Mouse (Mus musculus) embryo, embryonic 11 days (tissue): ENCODE results near the gene Ubash3b.
A peak's percentile ranks its signal among the peaks of the same experiment; 100 is the strongest.

Experiments
- DNase-seq: peaks from one replicate; pipeline ENCODE4 v3.0.0-alpha.2; 2015

The Ubash3b gene

DNA sequence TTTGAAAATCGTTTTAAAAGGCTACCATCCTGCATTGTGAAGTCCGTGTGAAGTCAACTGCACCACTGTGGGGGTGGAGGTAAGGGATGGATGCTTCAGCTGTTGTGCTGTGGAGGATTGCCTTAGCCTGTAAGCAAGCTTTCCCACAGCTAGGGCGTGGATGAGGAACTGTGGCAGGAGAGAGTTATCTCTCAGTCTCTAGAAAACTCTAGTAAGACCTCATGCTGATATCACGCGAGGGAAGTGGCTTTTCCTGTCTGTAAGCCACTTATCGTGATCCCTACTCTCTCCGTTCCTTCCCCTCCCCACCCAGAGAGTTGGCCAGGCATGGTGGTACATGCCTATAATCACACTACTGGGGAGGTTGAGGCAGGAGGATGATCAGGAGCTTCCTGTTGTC lies 112.2 kb downstream of the Ubash3b start:
- no peak for DNase-seq

DNA sequence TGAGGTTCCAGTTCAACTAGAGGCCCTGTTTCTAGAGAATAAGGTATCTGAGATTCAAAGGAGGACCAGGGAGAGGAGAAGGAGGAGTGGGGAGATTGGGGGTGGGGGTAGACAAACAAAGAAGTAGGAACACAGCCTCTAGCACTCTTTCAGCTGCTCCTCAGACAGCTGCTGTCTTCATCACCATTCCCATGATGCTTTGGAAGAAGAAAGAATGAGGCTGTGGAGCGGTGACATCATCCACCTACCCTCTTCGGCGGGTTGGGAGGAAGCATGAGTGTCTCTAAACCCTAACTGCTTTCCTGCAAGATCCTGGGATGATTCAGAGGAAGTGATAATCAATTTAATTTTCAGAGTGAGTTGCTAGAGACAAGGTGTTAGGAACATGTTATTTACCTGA lies 112.7 kb downstream of the Ubash3b start:
- DNase-seq: no peak

DNA sequence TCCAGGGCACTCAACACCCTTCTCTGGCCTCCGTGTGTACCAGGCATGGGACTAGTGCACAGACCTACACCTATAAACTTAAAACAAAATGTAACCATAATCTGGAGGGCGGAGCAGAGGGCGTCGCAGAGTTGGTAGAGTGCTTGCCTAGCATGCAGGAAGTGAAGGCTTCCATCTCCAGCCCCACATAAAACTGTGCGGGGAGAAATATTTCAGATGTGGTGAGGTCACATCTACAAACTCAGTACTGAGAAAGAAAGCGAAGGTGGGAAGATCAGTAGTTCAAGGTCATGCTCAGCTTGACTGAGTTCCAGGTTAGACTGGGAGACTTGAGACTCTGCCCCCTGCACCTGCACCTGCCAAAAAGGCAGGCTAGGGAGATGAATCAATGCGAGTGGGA lies 113.3 kb downstream of the Ubash3b start:
- DNase-seq: no peak

DNA sequence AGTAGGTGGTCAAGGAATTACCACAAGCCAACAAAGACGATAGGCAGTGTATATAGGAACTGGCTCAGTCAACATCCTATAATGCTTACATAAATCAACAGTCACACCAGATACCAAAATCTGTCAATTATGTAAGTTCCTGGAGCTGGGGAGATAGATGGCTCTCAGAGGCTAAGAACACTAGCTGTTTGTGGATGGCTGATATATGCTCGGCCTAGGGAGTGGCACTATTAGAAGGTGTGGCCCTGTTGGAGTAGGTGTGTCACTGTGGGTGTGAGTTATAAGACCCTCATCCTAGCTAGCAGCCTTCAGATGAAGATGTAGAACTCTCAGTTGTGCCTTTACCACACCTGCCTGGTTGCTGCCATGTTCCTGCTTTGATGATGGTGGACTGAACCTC lies 113.8 kb downstream of the Ubash3b start:
- no peak for DNase-seq

DNA sequence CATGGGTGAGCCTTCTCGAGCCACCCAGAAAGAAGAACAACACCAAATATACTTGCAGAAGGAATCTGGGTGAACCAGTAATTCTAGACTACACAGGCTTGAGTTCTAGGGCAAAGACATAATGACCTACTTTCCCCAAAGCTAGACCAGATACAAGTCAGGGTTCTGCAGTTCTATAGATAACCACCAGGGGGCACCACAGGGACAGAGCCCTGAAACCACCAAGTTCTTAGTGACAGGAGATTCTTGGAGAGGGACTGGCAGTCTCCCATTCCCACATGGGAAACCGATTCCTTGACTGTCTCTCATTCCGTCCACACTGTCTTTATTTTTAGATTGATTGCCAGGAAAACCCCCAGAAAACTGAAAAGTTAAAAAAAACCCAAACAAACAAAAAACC lies 116.9 kb downstream of the Ubash3b start:
- DNase-seq: peak; percentile 73

DNA sequence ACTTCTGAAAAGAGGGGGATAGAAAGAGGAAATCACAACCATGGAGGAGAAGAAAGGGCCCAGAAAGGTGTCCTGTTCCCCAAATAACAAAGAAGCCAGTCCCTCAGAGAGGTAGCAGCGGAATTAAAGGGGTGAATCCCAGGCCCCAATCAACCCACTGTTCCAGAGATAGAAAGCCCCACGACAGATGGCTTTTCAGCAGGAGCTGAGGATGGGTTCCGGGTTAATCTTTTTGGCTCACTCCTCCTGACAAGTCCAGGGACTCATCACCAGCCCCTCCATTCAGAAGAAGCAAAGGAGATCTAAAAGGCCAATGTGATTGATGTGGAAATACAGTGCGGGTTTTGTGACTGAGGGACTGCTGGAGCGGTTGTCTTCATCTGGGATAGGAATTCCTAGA lies 117.9 kb downstream of the Ubash3b start:
- no peak for DNase-seq

DNA sequence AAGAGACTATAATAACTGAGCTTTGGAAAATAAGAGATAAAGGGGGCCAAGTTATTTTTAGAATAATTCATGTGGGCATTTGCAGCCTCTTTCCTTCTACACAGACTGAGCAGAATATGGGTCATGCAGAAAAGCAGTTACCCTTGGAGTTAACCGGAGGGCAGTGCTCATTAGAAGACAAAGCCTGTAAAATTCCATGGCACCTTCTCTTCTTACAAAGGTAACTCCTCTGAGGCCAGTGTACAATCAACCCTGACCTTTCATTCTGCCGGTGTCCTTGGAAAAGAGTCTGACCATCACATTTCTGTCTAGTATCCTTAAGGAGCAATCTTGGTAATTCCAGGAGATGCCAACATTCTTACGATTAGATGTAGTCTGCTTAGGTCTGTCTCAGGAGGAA lies 120.1 kb downstream of the Ubash3b start:
- DNase-seq: no peak

DNA sequence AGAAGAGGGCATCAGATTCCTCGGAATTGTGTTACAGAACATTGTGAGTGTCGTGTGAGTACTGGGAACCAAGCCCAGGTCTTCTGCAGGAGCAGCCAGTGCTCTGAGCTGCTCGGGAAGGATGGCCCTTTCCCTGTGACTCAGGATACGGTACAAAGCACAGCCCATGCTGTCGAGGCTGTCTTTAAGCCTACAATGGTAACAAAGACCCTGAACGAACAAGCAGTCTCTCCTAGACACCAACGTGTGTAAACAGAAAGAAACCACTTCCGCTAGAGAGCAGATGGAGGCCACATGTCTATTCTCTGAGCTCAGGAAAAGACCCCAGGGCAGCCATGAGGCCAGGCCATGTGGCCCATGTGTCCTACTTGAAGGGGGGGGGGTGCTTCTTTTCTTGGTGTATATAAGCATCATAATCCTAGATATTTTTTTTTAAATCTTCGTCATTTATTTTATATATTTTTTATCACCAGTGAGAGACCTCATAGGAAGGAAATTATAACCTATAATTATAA lies 123.3 kb downstream of the Ubash3b start:
- DNase-seq: peak; percentile 33

DNA sequence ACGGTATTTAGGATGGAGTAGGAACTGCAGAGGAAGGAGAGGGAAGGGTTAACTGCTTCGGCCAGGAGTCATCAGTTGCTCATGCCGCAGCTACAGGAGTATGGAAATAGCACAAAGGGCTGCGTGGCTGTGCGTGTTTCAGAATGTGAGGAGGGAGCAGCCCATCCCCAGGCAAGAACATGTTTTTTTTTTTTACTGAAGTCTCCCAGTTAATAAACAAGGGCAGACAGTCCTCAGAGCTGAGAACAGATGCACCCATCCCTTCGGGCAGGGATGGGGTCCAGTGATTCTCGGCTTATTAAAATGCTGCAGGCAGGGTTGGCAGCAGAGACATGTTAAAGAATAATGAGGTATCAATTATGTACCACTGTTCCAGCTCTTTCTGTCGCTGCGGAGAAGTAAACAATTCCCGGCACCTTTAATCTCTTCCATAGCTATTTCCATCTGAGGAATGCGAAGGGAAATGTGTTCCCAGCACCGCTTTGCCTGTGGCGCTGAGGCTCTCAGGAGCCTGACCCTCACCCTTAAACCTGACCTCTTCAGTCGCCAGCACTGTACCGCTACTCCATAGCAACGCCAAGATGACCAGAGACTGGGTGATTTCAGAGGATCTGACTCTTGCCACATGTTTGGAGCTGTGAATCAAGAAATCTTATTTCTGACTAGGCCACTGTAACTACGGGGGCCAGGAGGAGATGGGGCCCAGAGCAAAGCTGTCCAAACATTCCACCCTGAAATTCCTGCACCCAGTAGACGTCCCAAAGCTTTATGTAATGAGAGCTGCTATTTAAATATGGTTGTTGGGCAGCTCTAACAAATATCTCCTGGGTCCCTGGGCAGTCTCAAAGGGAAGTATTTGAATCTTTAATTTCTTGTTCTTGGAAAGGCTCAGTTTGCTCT lies 129.7 kb downstream of the Ubash3b start:
- DNase-seq: peak; percentile 46

DNA sequence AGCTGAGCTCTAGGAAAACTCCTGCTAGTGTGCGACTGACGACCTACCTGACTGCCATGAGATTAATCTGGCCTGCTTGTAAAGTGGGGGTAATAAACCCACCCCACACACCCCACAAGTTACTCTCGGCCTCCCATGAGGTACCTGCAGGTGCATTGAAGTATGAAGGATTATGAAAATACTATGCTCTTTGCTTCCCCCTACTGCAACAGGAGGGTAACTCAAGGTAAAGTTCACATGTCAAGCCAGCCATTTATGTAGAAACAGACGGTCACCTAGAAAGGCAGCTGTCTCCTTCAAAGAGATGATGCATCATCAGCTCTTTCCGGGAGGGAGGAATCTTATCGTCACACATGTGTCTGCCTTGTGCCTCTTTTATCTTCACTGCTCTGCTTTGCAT lies 131.7 kb downstream of the Ubash3b start:
- no peak for DNase-seq

DNA sequence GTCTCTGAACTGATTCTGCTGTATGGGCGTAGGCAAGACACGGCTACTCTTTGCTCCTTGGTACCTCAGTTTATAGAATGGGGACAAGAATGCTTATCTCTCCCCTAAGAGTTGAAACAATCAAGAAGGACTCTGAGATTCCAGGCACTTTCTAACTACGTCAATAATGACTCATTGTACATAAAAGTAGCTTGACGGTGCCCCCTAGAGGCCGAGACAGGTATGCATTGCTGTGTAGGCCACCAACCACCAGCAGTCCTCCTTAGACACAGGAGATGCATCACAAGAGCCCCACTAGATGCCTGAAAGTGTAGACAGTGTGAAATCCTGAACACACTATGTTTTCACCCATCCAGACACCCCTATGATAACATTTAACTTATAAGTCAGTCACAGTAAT lies 133.0 kb downstream of the Ubash3b start:
- DNase-seq: peak; percentile 76

DNA sequence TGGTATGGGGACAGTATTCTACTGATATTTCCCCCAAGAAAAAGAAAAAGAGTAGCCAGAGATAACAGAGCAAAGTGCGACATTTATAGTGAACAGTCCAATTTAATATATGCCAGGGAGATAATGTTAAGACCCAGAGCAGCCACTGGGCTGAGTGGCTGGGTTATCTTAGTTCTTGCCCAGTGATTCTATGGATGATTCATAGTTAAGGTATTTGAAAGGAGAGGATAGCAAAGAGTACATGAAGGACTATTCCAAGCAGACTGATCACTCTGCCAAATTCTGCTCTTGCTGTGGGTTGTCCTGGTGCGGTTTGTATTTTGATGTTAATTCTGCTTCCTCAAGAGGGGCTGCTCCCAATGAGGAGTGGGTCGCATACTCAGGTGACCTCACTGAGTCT lies 139.8 kb downstream of the Ubash3b start:
- DNase-seq: no peak

DNA sequence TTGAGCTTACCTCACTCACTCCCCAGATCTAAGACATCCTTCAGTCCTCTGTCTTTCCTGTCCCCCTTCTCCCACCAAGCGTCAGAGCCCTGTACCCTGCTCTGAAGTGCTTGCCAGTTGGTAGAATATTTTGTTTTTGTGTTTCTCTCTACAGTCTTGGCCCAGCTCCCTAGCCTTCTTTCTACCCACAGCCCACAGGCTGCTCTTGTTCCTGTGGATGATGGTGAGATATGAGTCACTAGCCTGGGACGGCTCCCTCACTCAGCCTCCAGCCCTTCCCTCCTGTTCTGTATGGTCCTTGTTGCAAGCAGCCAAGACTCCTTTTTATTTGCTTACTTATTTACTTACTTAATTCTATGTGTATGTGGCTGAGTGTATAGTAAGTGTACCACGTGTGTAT lies 141.0 kb downstream of the Ubash3b start:
- no peak for DNase-seq

DNA sequence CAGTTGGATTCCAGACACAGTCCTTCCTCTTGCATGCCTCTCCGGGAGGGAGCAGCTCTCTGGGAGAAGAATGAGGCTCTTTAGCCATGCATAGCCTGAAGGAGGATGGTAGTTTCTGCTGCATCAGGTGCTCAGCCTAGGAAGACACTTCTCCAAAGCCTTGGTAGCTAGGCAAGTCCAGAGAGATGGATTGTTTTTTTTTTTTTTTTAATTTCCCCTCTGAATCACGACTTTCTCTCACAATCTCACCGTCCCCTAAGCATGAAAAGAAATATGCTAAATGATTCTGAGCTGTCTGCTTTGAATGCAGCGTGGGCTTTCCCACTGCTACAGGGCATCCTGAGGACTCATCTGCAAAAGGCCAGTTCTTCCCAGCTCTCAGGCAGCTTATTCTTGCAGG lies 147.0 kb downstream of the Ubash3b start:
- no peak for DNase-seq

DNA sequence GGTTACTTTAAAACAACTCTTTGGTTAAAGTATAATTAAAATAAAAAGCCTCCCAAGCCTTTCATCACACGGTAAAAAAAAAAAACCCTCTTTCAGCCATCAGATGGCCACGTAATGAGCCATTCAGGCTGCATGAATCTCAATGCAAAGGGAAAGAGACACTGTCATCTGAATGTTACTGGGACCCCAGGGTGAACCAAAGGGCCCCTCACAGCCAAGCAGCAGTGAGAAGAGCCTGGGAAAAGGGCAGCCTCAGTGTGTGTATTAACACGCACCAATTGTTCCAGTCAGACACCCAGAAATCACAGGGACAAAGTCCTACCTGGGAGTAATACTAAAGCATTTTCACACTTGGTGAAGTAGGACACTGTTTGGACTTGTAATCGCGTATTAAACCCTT lies 149.0 kb downstream of the Ubash3b start:
- no peak for DNase-seq

DNA sequence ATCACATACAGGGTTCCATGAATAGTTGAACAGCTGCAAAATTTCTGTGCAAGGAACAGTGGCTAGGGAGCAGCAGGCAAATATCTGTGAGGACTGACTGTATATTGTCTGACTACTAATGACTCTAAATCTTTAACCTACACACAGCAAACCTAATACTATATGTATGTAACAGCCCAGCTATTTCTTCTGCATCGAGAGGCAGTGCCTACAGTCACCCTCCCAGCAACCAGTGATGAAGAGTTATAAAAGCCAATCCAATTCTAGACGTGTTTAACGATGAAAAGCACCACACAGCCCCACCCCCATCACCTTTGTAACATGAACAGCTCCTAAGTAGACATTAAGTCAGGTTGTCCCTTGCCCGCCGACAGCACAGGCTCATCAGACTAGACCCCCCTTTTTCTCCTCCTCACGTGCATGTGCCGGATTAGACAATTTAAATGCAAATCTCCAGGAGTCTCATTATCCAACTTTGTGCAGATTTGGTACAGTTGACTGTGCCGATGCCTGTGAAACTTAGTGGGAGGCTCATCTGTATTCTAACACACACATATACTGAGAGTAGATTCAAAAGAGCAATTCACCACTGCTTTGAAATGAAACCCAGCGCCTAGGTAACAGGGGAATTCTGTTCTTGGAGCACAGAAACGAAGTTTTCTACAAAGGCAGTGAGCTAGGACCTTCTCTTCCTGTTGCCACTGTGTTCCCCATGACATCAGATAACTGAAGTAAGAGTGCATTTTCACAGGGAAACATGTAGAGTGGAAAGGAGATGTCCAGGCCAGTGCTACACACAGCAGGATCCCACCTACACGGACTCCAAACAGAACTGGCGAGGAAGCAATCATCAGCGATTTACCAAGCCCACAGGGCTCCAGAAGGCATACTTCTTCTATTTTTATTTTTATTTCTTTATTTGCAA lies 149.7 kb downstream of the Ubash3b start:
- peak; percentile 55 for DNase-seq

DNA sequence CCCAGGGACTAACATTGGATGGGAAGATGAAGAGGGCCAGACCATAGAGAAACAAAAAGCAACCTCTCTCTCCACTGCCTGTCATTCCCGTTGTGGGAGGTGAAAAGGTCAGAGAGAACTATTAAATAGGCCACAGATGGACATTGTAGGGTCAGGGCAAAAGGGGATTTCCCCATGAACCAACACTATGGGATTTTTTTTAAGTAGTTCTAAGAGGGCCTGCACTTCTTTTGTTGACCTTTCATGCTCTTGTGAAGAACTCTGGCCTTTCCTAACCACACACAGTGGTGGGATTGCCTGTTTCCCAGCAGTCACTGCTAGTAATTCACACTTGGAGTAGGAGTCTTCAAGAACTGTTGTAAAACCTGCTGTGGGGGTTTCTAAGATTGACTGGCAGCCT lies 153.7 kb downstream of the Ubash3b start:
- DNase-seq: no peak

DNA sequence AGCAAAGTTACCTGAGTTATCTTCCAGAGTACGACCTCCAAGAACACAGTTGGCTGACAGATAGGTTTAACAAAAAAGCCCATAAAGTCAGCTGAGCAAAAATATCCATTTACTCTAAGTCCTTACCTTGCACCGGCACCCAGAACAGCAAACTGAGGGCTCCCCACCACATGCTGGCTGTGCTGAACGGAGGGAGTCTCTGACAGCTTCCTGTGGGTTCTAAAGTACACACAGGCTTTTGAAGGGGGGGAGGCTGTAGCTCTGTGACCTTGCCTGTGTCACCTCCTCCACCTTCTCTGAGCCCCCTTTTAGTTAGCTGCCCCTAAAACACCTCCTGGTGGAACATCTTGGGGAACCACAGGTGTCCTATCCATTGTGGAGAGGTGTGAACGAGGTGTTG lies 157.1 kb downstream of the Ubash3b start, which contains the start of gene Crtam:
TSS of gene Crtam (minus strand) at position 214 of the 400 bp plus-strand sequence.
- no peak for DNase-seq

DNA sequence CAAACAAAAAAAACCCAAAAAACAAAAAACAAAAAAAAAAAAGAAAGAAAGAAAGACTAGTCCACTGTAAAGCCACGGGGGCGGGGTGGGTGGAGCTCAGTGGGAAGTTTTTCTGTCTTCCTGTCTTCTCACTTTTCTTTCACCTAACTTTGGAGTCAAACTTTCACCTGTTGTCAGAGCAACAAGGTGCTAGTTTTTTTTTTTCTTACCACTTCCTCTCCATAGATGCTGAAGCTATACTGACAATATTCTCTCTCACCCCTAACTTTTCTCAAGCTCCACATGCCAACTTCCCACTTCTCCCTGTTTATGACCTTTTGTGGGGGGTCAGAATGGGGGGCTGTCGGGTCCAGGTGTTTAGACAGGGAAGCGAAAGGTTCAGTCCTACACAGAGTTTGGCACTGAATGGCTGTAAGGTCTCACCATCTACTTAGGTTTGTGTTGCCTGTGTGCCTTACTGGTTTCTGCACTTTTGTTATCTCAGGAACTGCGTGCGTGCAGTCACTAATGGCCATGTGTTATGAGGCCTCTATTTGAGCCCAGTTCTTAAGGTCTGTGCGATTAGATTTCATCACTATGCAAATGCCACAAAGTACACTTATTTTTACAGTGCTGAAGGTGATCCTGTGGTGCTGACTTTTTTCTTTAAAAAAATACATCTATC lies 164.2 kb downstream of the Ubash3b start:
- no peak for DNase-seq

DNA sequence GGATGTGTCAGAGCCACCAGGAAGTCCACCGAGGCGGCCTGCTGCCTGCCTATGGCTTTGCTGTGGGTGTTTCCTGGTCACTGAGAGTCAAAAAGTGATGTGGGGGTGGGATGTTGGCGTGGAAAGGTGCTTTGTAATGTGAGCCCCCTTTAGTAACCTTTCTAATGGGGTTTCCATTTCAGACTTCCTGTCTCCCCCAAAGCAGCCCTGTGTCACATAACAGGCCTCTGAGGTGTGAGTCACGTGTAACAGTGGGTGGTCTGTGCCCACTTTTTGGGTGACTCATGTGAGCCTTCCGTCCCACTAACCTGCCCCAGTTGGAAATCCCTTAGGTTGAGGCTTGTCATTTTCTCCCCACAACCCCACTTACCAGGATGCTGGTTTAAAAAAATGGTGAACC lies 167.4 kb downstream of the Ubash3b start:
- DNase-seq: no peak

DNA sequence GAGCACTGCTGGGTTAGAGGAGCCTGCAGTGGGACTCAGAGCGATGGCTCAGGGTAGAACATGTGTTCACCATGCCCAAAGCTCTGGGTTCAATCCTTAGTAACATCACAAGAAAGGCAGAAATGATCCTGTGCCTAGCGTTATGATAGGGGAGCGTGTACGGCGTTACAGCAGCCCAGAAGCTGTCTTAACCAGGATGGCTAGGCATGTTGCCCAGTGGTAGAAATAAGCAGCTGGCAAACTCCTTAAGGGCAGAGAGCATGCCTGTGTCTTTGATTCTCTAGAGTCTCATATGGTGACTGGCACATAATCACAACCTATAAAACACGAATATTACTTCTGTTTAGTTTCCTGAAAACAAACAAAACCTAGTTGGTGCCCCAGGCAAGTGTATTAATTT lies 170.0 kb downstream of the Ubash3b start:
- no peak for DNase-seq

DNA sequence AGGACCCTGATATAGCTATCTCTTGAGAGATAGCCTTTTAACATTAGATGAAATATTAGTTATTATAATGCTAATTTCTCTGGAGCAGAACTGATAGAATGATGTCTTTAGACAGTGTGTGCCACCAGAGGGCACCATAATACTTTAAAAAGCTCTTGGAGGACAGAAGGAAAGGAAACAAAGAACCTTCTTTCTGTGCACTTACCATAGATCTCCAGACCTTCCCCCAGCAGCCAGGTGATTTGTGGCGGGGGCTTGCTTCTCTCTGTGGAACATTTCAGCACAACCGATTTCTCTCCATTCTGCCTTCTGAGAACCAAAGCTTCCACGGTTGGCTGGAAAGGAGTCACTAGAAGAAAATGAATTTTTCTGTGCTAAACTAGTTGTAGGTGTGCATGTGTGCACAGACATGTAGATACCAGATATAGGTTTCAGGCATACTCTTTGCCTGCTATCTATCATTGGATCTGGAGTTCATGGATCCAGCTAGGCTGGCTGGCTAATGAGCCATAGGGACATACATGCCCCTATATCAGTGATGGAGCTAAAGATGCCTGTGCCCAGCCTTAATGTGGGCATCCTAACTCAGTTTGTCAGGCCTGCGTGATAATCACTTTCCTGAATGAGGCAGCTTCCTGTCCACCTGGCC lies 171.4 kb downstream of the Ubash3b start:
- peak; percentile 82 for DNase-seq

DNA sequence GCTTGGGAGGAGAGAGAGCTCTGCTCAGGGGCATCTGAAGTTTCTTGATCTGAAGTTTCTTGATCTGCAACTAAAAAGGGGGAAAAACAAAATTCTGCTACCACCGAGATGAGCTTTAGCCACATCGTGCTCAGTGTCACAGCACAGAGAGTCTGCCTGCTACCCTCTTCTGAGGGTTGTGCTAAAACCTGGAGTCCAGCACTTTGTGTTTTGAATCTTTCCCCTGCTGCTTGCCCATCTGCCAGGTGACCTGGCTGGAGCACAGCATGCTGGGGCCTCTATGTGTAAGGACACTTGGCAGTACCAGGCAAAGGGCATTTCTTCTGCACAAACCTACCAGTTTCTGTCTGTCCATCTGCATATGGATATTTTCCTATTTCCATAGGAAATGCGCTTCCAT lies 177.2 kb downstream of the Ubash3b start:
- DNase-seq: no peak
